Mouse (Mus musculus) myocyte (in vitro differentiated cells): Measurements from ENCODE around the gene Rps6kc1. TPM values are rescaled to one million over a fixed set of nuclear protein-coding genes. Genes with fewer than 3 reads are reported as not detected.

Experiments
- H3K27me3 ChIP-seq: one replicate; pipeline ENCODE4 v1.6.1; 2011; ENCODE audit not compliant: control insufficient read depth, insufficient read depth, insufficient read length
- H3K36me3 ChIP-seq: one replicate; pipeline ENCODE4 v1.6.1; 2011; ENCODE audit not compliant: control insufficient read depth, insufficient read depth
- H3K4me2 ChIP-seq: one replicate; pipeline ENCODE4 v1.6.1; 2011; ENCODE audit warnings: low read depth, control low read depth
- H3K4me3 ChIP-seq: one replicate; pipeline ENCODE4 v1.5.1; 2011; ENCODE audit warnings: mild to moderate bottlenecking, control low read depth, moderate library complexity
- H3K79me2 ChIP-seq: one replicate; pipeline ENCODE4 v1.6.1; 2011; ENCODE audit not compliant: control insufficient read depth, insufficient read depth
- H3ac ChIP-seq: one replicate; pipeline ENCODE4 v1.6.1; 2011; ENCODE audit not compliant: control insufficient read depth, insufficient read length
- CEBPB ChIP-seq: IDR thresholded peaks from 2 replicates; pipeline ENCODE4 v1.6.1; 2011; ENCODE audit warnings: mild to moderate bottlenecking, moderate library complexity; ENCODE audit not compliant: poor library complexity, insufficient read depth, severe bottlenecking
- E2F4 ChIP-seq: IDR thresholded peaks from one replicate; pipeline ENCODE4 v1.6.1; 2011; ENCODE audit warnings: mild to moderate bottlenecking, control low read depth, moderate library complexity; ENCODE audit not compliant: insufficient read depth
- MAX ChIP-seq: IDR thresholded peaks from one replicate; pipeline ENCODE4 v1.6.1; 2011; ENCODE audit warnings: low read depth, mild to moderate bottlenecking, control low read depth
- MYOD1 ChIP-seq, 3 experiments: IDR thresholded peaks; one replicate each; pipeline ENCODE4 v1.6.1; 2011; ENCODE audit warnings: control low read depth in 2 of 3, low read depth in 2 of 3, mild to moderate bottlenecking in 2 of 3, moderate library complexity in 1 of 3; ENCODE audit not compliant: insufficient read length in 2 of 3, control insufficient read depth in 1 of 3
- MYOG ChIP-seq, 3 experiments: IDR thresholded peaks; one replicate each; pipeline ENCODE4 v1.6.1; 2011; ENCODE audit warnings: control low read depth in 2 of 3, low read depth in 2 of 3, mild to moderate bottlenecking in 2 of 3; ENCODE audit not compliant: insufficient read length in 2 of 3, control insufficient read depth in 1 of 3, insufficient read depth in 1 of 3
- POLR2A ChIP-seq: IDR thresholded peaks from one replicate; pipeline ENCODE4 v1.6.1; 2011; ENCODE audit warnings: low read depth, mild to moderate bottlenecking, control low read depth, moderate library complexity; ENCODE audit not compliant: insufficient read length
- POLR2AphosphoS2 ChIP-seq: IDR thresholded peaks from one replicate; pipeline ENCODE4 v1.6.1; 2011; ENCODE audit warnings: low read depth, control low read depth; ENCODE audit not compliant: insufficient read length
- REST ChIP-seq: IDR thresholded peaks from one replicate; pipeline ENCODE4 v1.6.1; 2011; ENCODE audit warnings: mild to moderate bottlenecking, control low read depth, moderate library complexity; ENCODE audit not compliant: insufficient read depth, insufficient read length
- SRF ChIP-seq: IDR thresholded peaks from one replicate; pipeline ENCODE4 v1.6.1; 2011; ENCODE audit warnings: low read depth; ENCODE audit not compliant: control insufficient read depth, insufficient read length
- TCF12 ChIP-seq: IDR thresholded peaks from one replicate; pipeline ENCODE4 v1.6.1; 2011; ENCODE audit warnings: mild to moderate bottlenecking, control low read depth; ENCODE audit not compliant: poor library complexity, insufficient read depth, severe bottlenecking
- TCF3 ChIP-seq: IDR thresholded peaks from one replicate; pipeline ENCODE4 v1.6.1; 2011; ENCODE audit warnings: low read depth, control low read depth; ENCODE audit not compliant: insufficient read length
- USF1 ChIP-seq: IDR thresholded peaks from one replicate; pipeline ENCODE4 v1.6.1; 2011; ENCODE audit warnings: low read depth, mild to moderate bottlenecking, control low read depth, moderate library complexity
- polyA plus RNA-seq: library from polyadenylated mRNA; unstranded; fragments of >200 nt; fragmentation: generic; extraction: Trizol; gene quantifications from one replicate; pipeline ENCODE4 v1.2.1, GENCODE M21; 2012; ENCODE audit warnings: missing spikeins

Gene Rps6kc1
- polyA plus RNA-seq, 1 experiment = 18.9 TPM

- peaks cover 7% of the 10 kb centered on the region for H3K36me3 ChIP-seq
- TF ChIP-seq USF1 (no peak), MAX (no peak), TCF12 (no peak), SRF (no peak), TCF3 (no peak), MYOG (IDR thresholded peaks at IDR 0.05; ENCODE audit: control insufficient read depth in 1 of 3, insufficient read depth in 1 of 3, insufficient read length in 2 of 3, low read depth in 2 of 3) (no peak), POLR2AphosphoS2 (no peak), CEBPB (no peak), E2F4 (no peak), REST (no peak), MYOD1 (IDR thresholded peaks at IDR 0.05; ENCODE audit: control insufficient read depth in 1 of 3, insufficient read length in 2 of 3, low read depth in 2 of 3) (no peak), POLR2A (no peak)
- no peaks in the 10 kb centered on the region for H3K27me3 ChIP-seq
Observed at GRCm38 (mm10) chr1:190806817-190807216, 104.8 kb downstream of the Rps6kc1 start.

GRCm38 (mm10) chr1:190798668-190799067, 112.9 kb downstream of the Rps6kc1 start:
- Histone ChIP-seq H3K27me3 (no peaks in the 10 kb centered on the region), H3K36me3 (no peaks in the 10 kb centered on the region), H3ac (no peak overlapping the region), H3K79me2 (no peaks in the 10 kb centered on the region), H3K4me2 (no peak overlapping the region), H3K4me3 (no peak overlapping the region)
- TF ChIP-seq REST (no peak), POLR2AphosphoS2 (no peak), MYOD1 (IDR thresholded peaks at IDR 0.05; ENCODE audit: control insufficient read depth in 1 of 3, insufficient read length in 2 of 3, low read depth in 2 of 3) (no peak), E2F4 (no peak), MAX (no peak), TCF3 (no peak), MYOG (IDR thresholded peaks at IDR 0.05; ENCODE audit: control insufficient read depth in 1 of 3, insufficient read depth in 1 of 3, insufficient read length in 2 of 3, low read depth in 2 of 3) (no peak), CEBPB (no peak), USF1 (no peak), SRF (no peak), TCF12 (no peak), POLR2A (no peak)

More at GRCm38 (mm10) chr1:190806817-190807216, 104.8 kb downstream of the Rps6kc1 start:
- H3ac ChIP-seq = no peak overlapping the region
- H3K4me2 ChIP-seq = no peak overlapping the region
- no peak overlapping the region for H3K4me3 ChIP-seq
- H3K79me2 ChIP-seq = no peaks in the 10 kb centered on the region

DNA sequence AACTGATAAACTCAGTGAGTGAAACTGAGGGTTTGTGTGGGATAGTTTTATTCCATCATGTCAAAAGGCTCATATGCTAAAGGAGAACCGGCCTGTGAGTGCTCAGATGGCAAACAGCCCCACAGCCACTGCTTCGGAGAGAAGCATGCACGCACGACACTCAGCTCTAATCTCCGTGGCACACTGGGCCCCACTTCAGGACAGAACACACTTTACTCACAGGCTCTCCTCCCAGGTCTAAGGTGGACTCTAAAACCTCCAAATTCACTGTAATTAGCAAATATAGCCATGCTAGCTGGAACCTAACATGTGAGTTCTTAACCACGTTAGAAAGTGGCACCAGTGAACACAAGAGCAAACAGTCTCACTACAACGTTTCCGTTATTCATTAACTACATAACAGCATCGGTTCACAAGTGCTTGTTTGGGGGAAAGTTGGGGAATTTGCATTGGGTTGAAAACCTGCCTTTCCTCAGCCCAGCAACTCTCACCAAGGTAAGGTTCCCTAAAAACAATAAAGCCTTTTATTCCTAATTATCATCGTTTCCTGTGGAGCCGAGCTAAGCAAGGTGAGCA, 114.0 kb downstream of the Rps6kc1 start:
- H3K4me2 ChIP-seq = no peak overlapping the region
- no peak overlapping the region for H3ac ChIP-seq
- H3K79me2 ChIP-seq = no peaks in the 10 kb centered on the region
- no peaks in the 10 kb centered on the region for H3K27me3 ChIP-seq
- H3K4me3 ChIP-seq = no peak overlapping the region
- TF ChIP-seq MYOG (IDR thresholded peaks at IDR 0.05; ENCODE audit: control insufficient read depth in 1 of 3, insufficient read depth in 1 of 3, insufficient read length in 2 of 3, low read depth in 2 of 3) = no peak
- no peak for TF ChIP-seq POLR2A
- TF ChIP-seq REST = no peak
- no peak for TF ChIP-seq TCF12
- TF ChIP-seq SRF = no peak
- TF ChIP-seq POLR2AphosphoS2 = no peak
- TF ChIP-seq MAX = no peak
- no peaks in the 10 kb centered on the region for H3K36me3 ChIP-seq

GRCm38 (mm10) chr1:190796745-190797482, 114.7 kb downstream of the Rps6kc1 start:
- no peaks in the 10 kb centered on the region for H3K79me2 ChIP-seq
- H3K36me3 ChIP-seq = no peaks in the 10 kb centered on the region
- H3K4me2 ChIP-seq = no peak overlapping the region
- no peak overlapping the region for H3ac ChIP-seq
- TF ChIP-seq TCF12 (no peak), MAX (no peak), MYOG (IDR thresholded peaks at IDR 0.05; ENCODE audit: control insufficient read depth in 1 of 3, insufficient read depth in 1 of 3, insufficient read length in 2 of 3, low read depth in 2 of 3) (no peak), POLR2AphosphoS2 (no peak), MYOD1 (IDR thresholded peaks at IDR 0.05; ENCODE audit: control insufficient read depth in 1 of 3, insufficient read length in 2 of 3, low read depth in 2 of 3) (no peak)
- no peak overlapping the region for H3K4me3 ChIP-seq
- H3K27me3 ChIP-seq = no peaks in the 10 kb centered on the region

- H3K36me3 ChIP-seq = no peaks in the 10 kb centered on the region
- TF ChIP-seq TCF3 (no peak), MYOG (IDR thresholded peaks at IDR 0.05; ENCODE audit: control insufficient read depth in 1 of 3, insufficient read depth in 1 of 3, insufficient read length in 2 of 3, low read depth in 2 of 3) (no peak), MYOD1 (IDR thresholded peaks at IDR 0.05; ENCODE audit: control insufficient read depth in 1 of 3, insufficient read length in 2 of 3, low read depth in 2 of 3) (no peak), MAX (no peak), USF1 (no peak), TCF12 (no peak), REST (no peak), SRF (no peak), POLR2A (no peak)
- no peak overlapping the region for H3K4me3 ChIP-seq
- no peaks in the 10 kb centered on the region for H3K79me2 ChIP-seq
- no peak overlapping the region for H3ac ChIP-seq
- no peak overlapping the region for H3K4me2 ChIP-seq
- H3K27me3 ChIP-seq = no peaks in the 10 kb centered on the region
Observed at GRCm38 (mm10) chr1:190791638-190792037, 119.9 kb downstream of the Rps6kc1 start.
